Mouse (Mus musculus) liver, embryonic 16.5 days (tissue): ENCODE results near the gene 1700042G07Rik. TPM values are rescaled to one million over a fixed set of nuclear protein-coding genes. Genes with fewer than 3 reads are reported as not detected.
A peak's percentile ranks its signal among the peaks of the same experiment; 100 is the strongest.

Source experiments
- ATAC-seq: fragments of 200-750 bp; cut with Nextera tagmentation; 2 replicates; pipeline ENCODE4 v1.8.0; 2017; ENCODE audit warnings: low read depth, mild to moderate bottlenecking, moderate number of reproducible peaks, moderate library complexity
- H3K27ac ChIP-seq: fragments of 300-500 bp; sonication (generic); 2 replicates; pipeline ENCODE4 v1.5.1; 2014; ENCODE audit warnings: mild to moderate bottlenecking, low read length
- H3K27me3 ChIP-seq: fragments of 300-500 bp; sonication (generic); 2 replicates; pipeline ENCODE4 v1.6.1; 2014; ENCODE audit warnings: low read depth, low read length, mixed read lengths; ENCODE audit not compliant: control insufficient read depth, insufficient read depth
- H3K36me3 ChIP-seq: fragments of 300-500 bp; sonication (generic); 2 replicates; pipeline ENCODE4 v1.6.1; 2014; ENCODE audit warnings: mild to moderate bottlenecking; ENCODE audit not compliant: control insufficient read depth, insufficient read depth
- H3K4me1 ChIP-seq: fragments of 300-500 bp; sonication (generic); 2 replicates; pipeline ENCODE4 v1.6.1; 2014; ENCODE audit warnings: low read depth, low read length, mixed read lengths; ENCODE audit not compliant: control insufficient read depth
- H3K4me2 ChIP-seq: fragments of 300-500 bp; sonication (generic); 2 replicates; pipeline ENCODE4 v1.6.1; 2014; ENCODE audit warnings: low read depth, low read length, mixed read lengths
- H3K4me3 ChIP-seq: fragments of 300-500 bp; sonication (generic); 2 replicates; pipeline ENCODE4 v1.5.1; 2014; ENCODE audit warnings: low read depth, mild to moderate bottlenecking, low read length
- H3K9ac ChIP-seq: fragments of 300-500 bp; sonication (generic); 2 replicates; pipeline ENCODE4 v1.6.1; 2014; ENCODE audit warnings: low read depth, low read length
- H3K9me3 ChIP-seq: fragments of 300-500 bp; sonication (generic); replicated peaks from 2 replicates; pipeline ENCODE4 v1.6.1; 2016; ENCODE audit warnings: low read length; ENCODE audit not compliant: control insufficient read depth
- WGBS: fragments of 180-500 bp; shearing (Covaris S2); extraction: QIAGEN DNeasy Blood & Tissue Kit; methylation state at CpG from one replicate; pipeline ENCODE4 v1.1.7; 2014; ENCODE audit not compliant: insufficient replicate concordance; 5-methylcytosine and 5-hydroxymethylcytosine counted together
- polyA plus RNA-seq: library from polyadenylated mRNA; unstranded; fragments of >200 nt; fragmentation: Nextera tagmentation; extraction: Ambion mirVana; gene quantifications from 2 replicates; pipeline ENCODE4 v1.2.1, GENCODE M21; 2015

Gene 1700042G07Rik
- polyA plus RNA-seq, 1 experiment from 2014 or later: not detected

- H3K4me2 ChIP-seq: no peak overlapping the region
- no peaks in the 10 kb centered on the region for H3K36me3 ChIP-seq
- no peak overlapping the region for H3K4me3 ChIP-seq
- WGBS: 58% methylated on average over 7 of the region's 8 CpGs
- no peaks in the 10 kb centered on the region for H3K27me3 ChIP-seq
- no peak overlapping the region for H3K27ac ChIP-seq
- ATAC-seq: peak; percentile 39; the same call in 1 of the 2 replicates
- no peak overlapping the region for H3K9ac ChIP-seq
- no peaks in the 10 kb centered on the region for H3K9me3 ChIP-seq
- no peaks in the 10 kb centered on the region; the same call in 1 of the 2 replicates for H3K4me1 ChIP-seq
Measured at GRCm38 (mm10) chr4:116168617-116169352, 4.4 kb upstream of the 1700042G07Rik start.

- ATAC-seq: no peak
- Histone ChIP-seq H3K4me3 (no peak overlapping the region), H3K9ac (no peak overlapping the region), H3K36me3 (no peaks in the 10 kb centered on the region), H3K4me1 (no peaks in the 10 kb centered on the region; the same call in none of the 2 replicates), H3K27me3 (no peaks in the 10 kb centered on the region), H3K4me2 (no peak overlapping the region), H3K9me3 (no peaks in the 10 kb centered on the region), H3K27ac (no peak overlapping the region)
- WGBS: 59% methylated on average over 3 of the region's 3 CpGs
Measured at GRCm38 (mm10) chr4:116169353-116169672, 3.9 kb upstream of the 1700042G07Rik start.

- no peak for ATAC-seq
- Histone ChIP-seq H3K9ac (no peak overlapping the region), H3K27ac (no peak overlapping the region), H3K4me1 (peaks cover 22% of the 10 kb centered on the region), H3K4me2 (no peak overlapping the region), H3K36me3 (no peaks in the 10 kb centered on the region), H3K27me3 (peaks cover 6% of the 10 kb centered on the region), H3K9me3 (no peaks in the 10 kb centered on the region), H3K4me3 (no peak overlapping the region)
- WGBS: 75% methylated on average over 4 of the region's 4 CpGs
Measured at GRCm38 (mm10) chr4:116173752-116174151, 580 bp downstream of the 1700042G07Rik start.

- Histone ChIP-seq H3K4me1 (peaks cover 22% of the 10 kb centered on the region), H3K4me2 (no peak overlapping the region), H3K36me3 (no peaks in the 10 kb centered on the region), H3K27me3 (peaks cover 6% of the 10 kb centered on the region), H3K9ac (no peak overlapping the region), H3K27ac (no peak overlapping the region), H3K9me3 (no peaks in the 10 kb centered on the region), H3K4me3 (no peak overlapping the region)
- WGBS: 40% methylated on average over 6 of the region's 6 CpGs
- ATAC-seq: no peak
Measured at GRCm38 (mm10) chr4:116174466-116175116, 1.4 kb downstream of the 1700042G07Rik start.

- no peak overlapping the region for H3K4me2 ChIP-seq
- no peak overlapping the region for H3K27ac ChIP-seq
- H3K4me1 ChIP-seq: peaks cover 22% of the 10 kb centered on the region
- H3K27me3 ChIP-seq: peaks cover 6% of the 10 kb centered on the region
- no peaks in the 10 kb centered on the region for H3K36me3 ChIP-seq
- H3K9ac ChIP-seq: no peak overlapping the region
- no peak for ATAC-seq
- no peak overlapping the region for H3K4me3 ChIP-seq
- no peaks in the 10 kb centered on the region for H3K9me3 ChIP-seq
Measured at GRCm38 (mm10) chr4:116175136-116175535, 2.0 kb downstream of the 1700042G07Rik start.

- Histone ChIP-seq H3K9me3 (no peaks in the 10 kb centered on the region), H3K4me2 (peak overlapping the region; percentile 33), H3K4me1 (peaks cover 22% of the 10 kb centered on the region), H3K36me3 (no peaks in the 10 kb centered on the region), H3K27me3 (peaks cover 6% of the 10 kb centered on the region), H3K9ac (no peak overlapping the region), H3K4me3 (no peak overlapping the region), H3K27ac (no peak overlapping the region)
- WGBS: 26% methylated on average over 7 of the region's 7 CpGs
- ATAC-seq: peak; percentile 83
Measured at GRCm38 (mm10) chr4:116175711-116176542, 2.8 kb downstream of the 1700042G07Rik start.

- WGBS: 6% methylated on average over 10 of the region's 10 CpGs
- H3K9me3 ChIP-seq: no peaks in the 10 kb centered on the region
- H3K9ac ChIP-seq: no peak overlapping the region
- ATAC-seq: 0 out of 2 replicates have a peak, but pooled peaks have one; percentile 28
- peaks cover 22% of the 10 kb centered on the region for H3K4me1 ChIP-seq
- no peaks in the 10 kb centered on the region for H3K36me3 ChIP-seq
- H3K4me3 ChIP-seq: no peak overlapping the region
- peak overlapping the region; percentile 9; the same call in 1 of the 2 replicates for H3K27ac ChIP-seq
- peak overlapping the region; percentile 33 for H3K4me2 ChIP-seq
- peaks cover 6% of the 10 kb centered on the region for H3K27me3 ChIP-seq
Measured at GRCm38 (mm10) chr4:116176543-116176988, 3.4 kb downstream of the 1700042G07Rik start.

GRCm38 (mm10) chr4:116177140-116177539, 4.0 kb downstream of the 1700042G07Rik start:
- H3K9me3 ChIP-seq: no peaks in the 10 kb centered on the region
- no peaks in the 10 kb centered on the region for H3K36me3 ChIP-seq
- H3K4me1 ChIP-seq: peaks cover 22% of the 10 kb centered on the region
- H3K27ac ChIP-seq: no peak overlapping the region
- H3K4me3 ChIP-seq: no peak overlapping the region
- H3K27me3 ChIP-seq: peaks cover 6% of the 10 kb centered on the region
- H3K9ac ChIP-seq: no peak overlapping the region
- peak overlapping the region; percentile 33 for H3K4me2 ChIP-seq
- 28% methylated on average over 5 of the region's 5 CpGs for WGBS
- ATAC-seq: peak; percentile 59
